Mouse (Mus musculus) CH12.LX (cell line): ENCODE data around the gene 1700069L16Rik. TPM values are rescaled to one million over a fixed set of nuclear protein-coding genes. Genes with fewer than 3 reads are reported as not detected.
A peak's percentile ranks its signal among the peaks of the same experiment; 100 is the strongest.

Source experiments
- DNase-seq: peaks from one replicate; pipeline ENCODE4 v3.0.0-alpha.2; 2013; ENCODE audit errors: extremely low read depth
- H3K27ac ChIP-seq: 2 replicates; pipeline ENCODE4 v1.5.1; 2012; ENCODE audit warnings: low read depth, mild to moderate bottlenecking, control low read depth, moderate library complexity; ENCODE audit not compliant: insufficient read depth
- H3K27me3 ChIP-seq: replicated peaks from 2 replicates; pipeline ENCODE3; 2012; ENCODE audit warnings: inconsistent platforms
- H3K36me3 ChIP-seq, 2 experiments: replicated peaks in 1 of 2; 2 replicates each; pipeline versions ENCODE3 to v1.6.1; 2012; ENCODE audit warnings: inconsistent platforms in 1 of 2, low read length in 1 of 2, mild to moderate bottlenecking in 1 of 2, mixed read lengths in 1 of 2, moderate library complexity in 1 of 2; ENCODE audit not compliant: control insufficient read depth in 1 of 2, insufficient read depth in 1 of 2
- H3K4me1 ChIP-seq, 2 experiments: 2 replicates each; pipeline ENCODE4 v1.6.1; 2012; ENCODE audit warnings: inconsistent platforms in 1 of 2, moderate library complexity in 1 of 2; ENCODE audit not compliant: insufficient read depth in 2 of 2, control insufficient read depth in 1 of 2
- H3K4me2 ChIP-seq: 2 replicates; pipeline ENCODE4 v1.6.1; 2012; ENCODE audit warnings: low read depth, mild to moderate bottlenecking, control low read depth; ENCODE audit not compliant: poor library complexity, insufficient read depth, severe bottlenecking
- H3K4me3 ChIP-seq, 3 experiments: fragments of 150-350 bp in 1 of 3; sonication (generic) in 1 of 3; replicated peaks in 1 of 3; 2 replicates each; pipeline versions ENCODE3 to v1.5.1; 2011 to 2012; ENCODE audit warnings: low read depth in 2 of 3, low read length in 2 of 3, mild to moderate bottlenecking in 2 of 3, moderate library complexity in 2 of 3, control low read depth in 1 of 3, improper control_type of control experiment in 1 of 3, inconsistent platforms in 1 of 3, mixed read lengths in 1 of 3; ENCODE audit not compliant: poor library complexity in 1 of 3
- H3K79me2 ChIP-seq: replicated peaks from 2 replicates; pipeline ENCODE4 v1.6.1; 2012; ENCODE audit warnings: mild to moderate bottlenecking, moderate library complexity; ENCODE audit not compliant: control insufficient read depth, poor library complexity, insufficient read depth, severe bottlenecking; ENCODE audit errors: extremely low read depth
- H3K9ac ChIP-seq: 2 replicates; pipeline ENCODE4 v1.6.1; 2012; ENCODE audit warnings: low read depth, mild to moderate bottlenecking, control low read depth, moderate library complexity; ENCODE audit not compliant: insufficient read depth
- H3K9me3 ChIP-seq: replicated peaks from 2 replicates; pipeline ENCODE3; 2012; ENCODE audit warnings: low read length, inconsistent platforms, mixed read lengths
- BHLHE40 ChIP-seq: IDR thresholded peaks from 2 replicates; pipeline ENCODE4 v1.6.1; 2011; ENCODE audit warnings: mild to moderate bottlenecking, low read depth, low read length, improper control_type of control experiment
- CHD1 ChIP-seq: IDR thresholded peaks from 2 replicates; pipeline ENCODE4 v1.6.1; 2012; ENCODE audit warnings: low read depth, low read length, improper control_type of control experiment, inconsistent platforms
- MEF2A ChIP-seq: IDR thresholded peaks from 2 replicates; pipeline ENCODE4 v1.6.1; 2014; ENCODE audit warnings: low read depth, mild to moderate bottlenecking, inconsistent platforms, low read length, improper control_type of control experiment, borderline replicate concordance
- NRF1 ChIP-seq: IDR thresholded peaks from 2 replicates; pipeline ENCODE4 v1.6.1; 2014; ENCODE audit warnings: low read depth, mild to moderate bottlenecking, inconsistent platforms, low read length, improper control_type of control experiment, moderate library complexity
- POLR2A ChIP-seq: IDR thresholded peaks from 2 replicates; pipeline ENCODE4 v1.6.1; 2011; ENCODE audit warnings: low read depth, mild to moderate bottlenecking, improper control_type of control experiment, low read length
- dilution Hi-C: fragments of 300-500 bp; cut with MboI; formaldehyde crosslinking; loops from 2 replicates; pipeline ENCODE4 v1.14.3; 2020; ENCODE audit warnings: low sequenced_read_pairs; ENCODE audit not compliant: extremely low pct_unique_long_range_greater_than_20kb, extremely low pct_ligation_motif_present
- in situ Hi-C: fragments of 300-500 bp; cut with MboI; formaldehyde crosslinking; loops from 3 replicates; pipeline ENCODE4 v1.14.3; 2019; ENCODE audit warnings: low sequenced_read_pairs, low pct_ligation_motif_present, low pct_unique_long_range_greater_than_20kb, mixed read lengths
- polyA plus RNA-seq: library from polyadenylated mRNA; unstranded; fragments of >175 nt; gene quantifications from 2 replicates; pipeline ENCODE4 v1.2.1, GENCODE M21; 2012; ENCODE audit warnings: low read depth; ENCODE audit not compliant: insufficient read length
- total RNA-seq, 2 experiments: library from RNA; depleted of rRNA; stranded (reverse); fragments of 300-350 nt in 1 of 2; fragments of >200 nt in 1 of 2; gene quantifications; 2 replicates each; pipeline ENCODE4 v1.2.3; 2012 to 2014

1700069L16Rik gene
- total and polyA plus RNA-seq, 3 experiments: not detected

DNA sequence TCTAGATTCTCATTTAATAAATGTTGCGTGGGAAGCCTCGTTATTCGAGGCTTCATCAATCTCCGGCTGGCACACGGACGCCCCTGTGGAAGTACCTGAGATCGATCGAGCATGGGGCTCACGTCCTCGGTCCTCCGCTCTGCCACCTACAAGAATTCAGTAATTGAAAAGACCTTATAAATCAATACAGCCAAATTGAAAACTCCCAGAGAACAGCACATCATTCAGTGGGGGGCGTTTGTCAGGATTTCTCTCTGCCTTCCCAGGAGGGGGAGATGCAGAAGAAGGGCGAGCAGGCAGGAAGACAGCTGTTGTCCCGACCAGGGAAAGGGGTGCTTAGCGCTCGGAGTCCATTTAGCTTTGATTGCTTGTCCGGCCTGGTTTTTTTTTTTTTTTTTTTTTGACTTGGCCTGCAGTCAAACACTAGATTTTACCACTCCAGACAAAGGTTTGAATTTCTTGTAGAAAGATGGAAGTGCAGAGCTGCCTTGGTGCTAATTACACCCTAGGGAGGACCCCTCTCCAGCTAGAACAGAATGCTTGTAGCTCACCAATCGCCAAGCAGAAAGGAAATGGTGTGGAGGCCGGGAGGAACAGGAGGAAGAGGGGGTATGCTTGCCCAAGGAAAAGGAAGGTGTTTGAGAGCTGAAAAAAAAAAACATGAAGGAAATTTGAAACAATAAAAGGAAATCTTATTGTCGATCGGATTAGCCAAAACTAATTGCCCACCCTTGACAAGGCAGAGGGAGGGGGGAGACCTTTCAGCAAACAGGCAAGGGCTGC, 20.6 kb downstream of the 1700069L16Rik start:
- Histone ChIP-seq H3K36me3 (no peaks in the 10 kb centered on the region), H3K4me2 (no peak overlapping the region), H3K4me3 (no peak overlapping the region), H3K9ac (no peak overlapping the region), H3K27ac (no peak overlapping the region), H3K9me3 (peaks cover 3% of the 10 kb centered on the region), H3K79me2 (no peaks in the 10 kb centered on the region), H3K27me3 (peaks cover 90% of the 10 kb centered on the region), H3K4me1 (no peaks in the 10 kb centered on the region)
- no peak for DNase-seq
- in situ Hi-C loops (no loop called here), dilution Hi-C loops (no loop called here)
- TF ChIP-seq MEF2A (no peak), POLR2A (no peak)

DNA sequence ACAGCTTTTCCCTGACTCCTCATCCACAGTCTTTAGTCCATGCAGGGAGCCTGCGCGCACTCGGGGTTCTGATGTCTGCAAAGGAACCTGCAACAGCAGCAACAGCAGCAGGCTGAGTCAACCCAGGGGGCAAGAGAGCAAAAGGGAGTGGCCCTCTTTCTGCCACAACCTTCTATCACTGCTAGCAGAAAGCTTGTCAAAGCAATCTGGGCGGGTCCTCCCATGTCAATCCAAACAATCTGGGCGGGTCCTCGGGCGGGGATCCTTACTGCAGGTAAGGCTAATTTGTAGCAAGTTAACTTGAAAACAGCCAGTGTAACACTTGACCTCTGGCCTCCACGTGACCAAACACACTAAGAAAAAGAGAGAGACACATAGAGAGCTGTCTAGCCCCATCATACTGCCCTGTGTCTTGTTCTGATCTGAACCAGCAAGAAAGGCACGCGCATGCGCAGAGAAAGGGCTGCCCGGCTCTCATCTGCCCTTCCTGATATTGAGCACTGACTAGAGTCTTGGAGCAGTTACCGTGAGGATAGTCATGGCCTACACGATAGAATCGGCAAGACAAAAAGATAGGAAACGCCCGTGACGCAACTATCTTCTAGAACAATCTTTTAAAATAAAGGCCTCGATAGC, 24.1 kb downstream of the 1700069L16Rik start:
- Histone ChIP-seq H3K9me3 (no peaks in the 10 kb centered on the region), H3K27me3 (peaks cover 87% of the 10 kb centered on the region), H3K4me2 (no peak overlapping the region), H3K9ac (no peak overlapping the region), H3K4me1 (peaks cover 2 to 3% of the 10 kb centered on the region in 2 experiments; a peak in 3 of 4 replicates), H3K27ac (no peak overlapping the region), H3K79me2 (no peaks in the 10 kb centered on the region), H3K4me3 (no peak overlapping the region), H3K36me3 (no peaks in the 10 kb centered on the region)
- TF ChIP-seq CHD1 (no peak), NRF1 (peak; percentile 82)
- dilution Hi-C loops: no loop called here
- DNase-seq: no peak
- in situ Hi-C loops: no loop called here

DNA sequence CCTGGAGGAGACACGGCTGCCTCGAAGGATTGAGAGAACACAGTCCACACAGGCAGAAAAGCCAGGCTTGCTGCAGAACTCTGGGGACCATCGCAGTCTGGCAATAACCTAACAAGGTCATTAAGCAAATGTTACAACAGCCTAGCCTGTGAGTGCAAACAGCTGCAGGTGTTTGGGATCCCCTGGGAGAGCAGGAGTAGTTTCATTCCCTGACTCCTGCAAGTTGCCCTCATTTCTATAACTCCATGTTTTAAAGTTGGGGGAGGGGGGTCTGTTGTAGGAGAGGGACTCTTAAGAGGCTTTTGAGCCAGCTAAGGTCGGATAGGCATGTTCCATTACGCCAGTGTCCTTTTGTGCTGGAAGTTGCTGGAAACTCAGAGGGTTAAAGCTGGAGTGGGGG, 30.2 kb downstream of the 1700069L16Rik start:
- no peaks in the 10 kb centered on the region for H3K36me3 ChIP-seq
- H3K79me2 ChIP-seq: no peaks in the 10 kb centered on the region
- dilution Hi-C loops (no loop called here), in situ Hi-C loops (no loop called here)
- H3K4me3 ChIP-seq: no peak overlapping the region
- H3K27me3 ChIP-seq: peaks cover 52% of the 10 kb centered on the region
- peaks cover 7 to 11% of the 10 kb centered on the region in 2 experiments; a peak in 3 of 4 replicates for H3K4me1 ChIP-seq
- H3K9me3 ChIP-seq: peaks cover 11% of the 10 kb centered on the region
- H3K4me2 ChIP-seq: no peak overlapping the region
- TF ChIP-seq BHLHE40: no peak
- no peak overlapping the region for H3K27ac ChIP-seq
- DNase-seq: no peak
- H3K9ac ChIP-seq: no peak overlapping the region
